Mouse (Mus musculus): ENCODE results near the gene Cep162.

Gene Cep162

GRCm38 (mm10) chr9:87254903-87255695 lies at the start of gene Cep162:
Gene Cep162 (minus strand): TSS chr9:87255536.
- DNase-seq: peak; percentile 90 to 94

DNA sequence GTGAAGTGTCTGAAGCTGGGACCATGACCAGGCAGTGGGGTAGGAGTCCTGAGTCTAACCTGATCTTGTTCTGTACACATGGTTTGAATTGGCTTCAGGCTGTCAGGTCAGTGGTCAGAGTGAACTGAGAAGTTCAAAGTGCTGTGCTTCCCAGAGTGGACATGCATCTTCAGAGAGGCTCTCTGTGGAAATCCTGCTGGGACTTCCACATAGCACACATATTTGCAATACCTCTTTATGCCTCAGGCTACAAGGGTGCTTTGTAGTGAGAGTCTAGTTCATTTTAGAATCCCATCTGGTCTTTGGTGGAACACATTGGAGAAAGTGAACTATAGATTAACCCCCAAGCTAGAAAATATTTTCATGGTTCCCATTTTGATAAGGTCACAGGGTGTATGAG lies 47.9 kb upstream of the Cep162 start:
- no peak for DNase-seq

DNA sequence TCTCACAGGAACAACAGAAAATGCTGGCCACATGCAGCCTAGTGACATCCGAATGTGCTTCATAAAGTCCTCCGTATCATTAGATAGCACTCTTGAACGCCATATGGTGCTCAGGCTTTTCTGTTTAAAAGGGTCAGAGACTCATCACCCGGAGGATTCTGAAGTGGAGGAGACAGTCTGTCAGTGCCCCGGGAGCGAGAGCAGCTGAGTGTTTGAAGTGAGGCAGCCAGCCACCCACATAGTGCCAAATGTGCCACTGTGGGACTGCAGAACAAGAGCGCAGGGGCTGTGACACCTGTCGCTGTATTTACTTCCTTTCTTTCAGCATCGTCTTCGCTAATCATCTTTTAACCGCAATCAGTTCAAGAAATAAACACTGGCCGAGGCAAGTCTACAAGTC lies 43.6 kb upstream of the Cep162 start:
- peak in 1 of 2 experiments; percentile 4 for DNase-seq

- no peak for DNase-seq
These were observed 42.2 kb upstream of the Cep162 start for GRCm38 (mm10) chr9:87297522-87297921.

DNA sequence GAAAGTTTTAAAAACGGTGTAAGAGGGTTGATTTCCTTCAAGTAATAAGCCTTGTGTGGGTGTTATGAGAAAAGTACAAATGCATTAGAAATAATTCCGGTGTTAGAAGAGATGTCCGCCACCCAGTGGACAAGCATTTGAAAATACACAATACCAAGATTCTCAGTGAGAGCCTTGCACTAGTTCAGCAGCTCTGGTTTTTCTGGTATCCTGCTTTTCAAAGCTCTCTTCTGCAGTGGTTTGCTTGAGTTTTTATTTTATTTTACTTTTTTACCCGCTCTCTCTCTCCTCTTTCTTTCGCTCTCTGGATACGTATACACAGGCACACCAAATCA lies 327 bp upstream of the Cep162 start:
- DNase-seq: no peak

DNA sequence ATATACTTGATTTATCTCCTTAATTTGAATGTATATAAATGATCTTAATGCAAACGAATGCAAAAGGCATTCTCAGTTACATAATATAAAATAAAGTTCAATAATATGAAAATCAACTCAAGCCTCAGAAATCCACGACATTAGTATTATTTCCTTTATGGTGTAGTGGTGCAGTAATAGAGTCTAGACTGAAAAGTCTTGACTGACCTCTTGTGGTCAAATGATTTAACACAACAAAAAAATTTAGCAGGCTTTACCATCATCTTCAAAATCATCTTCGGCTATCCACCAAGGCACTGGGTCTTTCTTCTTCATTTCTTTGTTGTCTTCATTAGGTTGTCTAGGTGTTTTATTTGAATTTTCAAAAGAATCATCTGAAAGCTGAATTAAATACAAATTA lies 7.2 kb downstream of the Cep162 start:
- DNase-seq: no peak

DNA sequence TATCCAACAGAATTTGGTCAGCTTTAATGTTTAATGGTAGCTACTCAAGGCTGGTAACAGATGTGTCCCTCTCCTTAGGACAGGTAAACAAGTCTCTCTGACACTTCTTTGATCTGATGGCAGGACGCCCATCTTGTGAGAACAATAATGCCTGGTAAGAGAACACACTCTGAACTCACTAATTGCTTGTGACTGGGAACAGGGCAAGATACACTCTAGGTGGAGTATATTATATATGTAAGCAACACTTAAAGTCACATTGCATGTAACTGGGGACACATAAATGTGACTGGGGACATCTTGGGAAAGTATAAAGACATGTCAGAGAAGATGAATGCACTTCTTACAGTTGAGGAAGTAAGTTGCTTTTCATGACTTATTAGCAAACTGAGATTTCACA lies 7.7 kb downstream of the Cep162 start:
- no peak for DNase-seq

DNA sequence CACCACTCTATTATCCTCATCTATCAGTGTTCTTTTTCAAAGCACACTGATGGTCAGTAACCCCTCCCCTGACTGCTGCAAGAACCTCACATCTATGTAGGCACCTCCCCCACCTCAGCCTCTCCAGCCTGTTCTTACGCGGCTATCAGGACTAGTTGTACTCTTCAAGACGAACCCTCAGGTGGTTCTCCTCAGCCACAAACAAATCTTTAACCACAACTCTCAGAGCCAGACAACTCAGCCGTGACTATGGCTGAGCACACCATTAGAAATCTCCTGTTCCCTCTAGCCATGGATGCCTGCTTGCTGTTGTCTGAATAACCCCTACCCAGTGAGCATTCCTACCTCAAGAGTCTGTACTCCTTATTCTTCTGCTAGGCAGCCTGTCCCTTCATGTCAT lies 42.1 kb downstream of the Cep162 start:
- no peak for DNase-seq

DNA sequence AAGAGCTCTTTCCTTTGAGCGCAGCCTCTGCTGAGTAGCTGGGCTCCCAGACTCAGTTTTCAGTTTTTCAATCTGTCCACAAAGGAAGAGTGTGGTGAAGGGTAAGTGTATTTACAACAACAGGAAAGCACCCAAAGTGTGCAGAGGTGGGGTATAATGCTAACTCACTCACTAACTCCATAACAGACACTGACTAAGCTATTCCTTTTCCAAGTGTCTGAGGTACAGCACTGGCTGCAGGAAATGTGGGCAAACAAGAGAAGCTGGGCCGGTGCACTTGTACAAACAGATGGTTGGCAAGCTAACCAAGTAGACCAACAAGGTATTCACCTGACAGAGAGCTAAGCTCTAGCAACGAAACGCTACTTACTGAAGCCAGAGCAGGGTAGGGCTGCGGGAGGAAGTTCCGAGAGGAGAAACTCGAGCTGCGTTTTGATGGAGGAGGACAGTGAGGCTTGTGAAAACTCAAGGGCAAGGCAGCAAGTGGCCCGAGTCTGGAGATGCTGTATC lies 44.5 kb downstream of the Cep162 start:
- DNase-seq: no peak

- DNase-seq: no peak
These were observed 52.9 kb downstream of the Cep162 start for GRCm38 (mm10) chr9:87202431-87202830.

- no peak for DNase-seq
These were observed 54.4 kb downstream of the Cep162 start for GRCm38 (mm10) chr9:87200919-87201318.

- DNase-seq: no peak
These were observed 54.9 kb downstream of the Cep162 start for GRCm38 (mm10) chr9:87200426-87200825.

GRCm38 (mm10) chr9:87198036-87198435 lies 57.3 kb downstream of the Cep162 start:
- DNase-seq: no peak

GRCm38 (mm10) chr9:87197277-87197676 lies 58.1 kb downstream of the Cep162 start:
- no peak for DNase-seq

DNA sequence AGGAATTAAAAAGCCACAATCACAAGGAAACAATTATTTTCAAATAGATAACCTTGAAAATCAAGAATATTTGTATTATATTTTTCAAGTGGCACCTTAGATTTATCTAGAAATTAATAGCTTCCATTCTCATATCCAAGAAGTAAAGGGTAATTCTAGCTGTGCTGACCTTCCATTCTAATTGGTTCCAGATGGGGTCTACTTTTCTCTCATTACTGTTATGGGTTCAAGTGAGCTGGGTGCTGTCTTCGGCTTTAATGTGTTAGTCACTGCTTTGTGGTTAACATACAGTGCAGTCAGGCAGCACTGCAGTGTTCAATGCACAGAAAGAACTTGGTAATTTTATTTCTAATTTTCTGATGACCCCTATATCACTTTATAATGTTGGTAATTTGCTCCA lies 61.6 kb downstream of the Cep162 start:
- DNase-seq: no peak

GRCm38 (mm10) chr9:87187336-87187735 lies 68.0 kb downstream of the Cep162 start:
- no peak for DNase-seq

DNA sequence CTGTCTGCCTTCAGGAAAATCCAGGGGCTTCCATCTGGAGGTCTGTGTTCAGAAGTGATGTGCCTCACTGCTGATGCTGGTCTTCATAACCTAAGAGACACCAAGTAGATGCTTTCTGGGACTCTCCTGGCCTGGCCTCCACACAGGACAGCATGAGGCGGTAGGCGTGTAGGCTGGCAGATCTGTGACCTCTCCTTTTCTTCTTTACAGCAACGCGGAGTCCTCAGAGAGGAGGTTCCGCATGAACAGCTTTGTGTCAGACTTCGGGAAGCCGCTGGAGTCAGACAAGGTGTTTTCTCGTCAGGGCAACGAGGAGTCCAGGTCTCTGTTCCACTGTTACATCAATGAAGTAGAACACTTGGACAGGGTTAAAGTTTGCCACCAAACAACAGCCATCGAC lies 73.1 kb downstream of the Cep162 start:
- DNase-seq: peak in 1 of 2 experiments; percentile 15

- DNase-seq: no peak
These were observed 76.8 kb downstream of the Cep162 start for GRCm38 (mm10) chr9:87178534-87178933.

DNA sequence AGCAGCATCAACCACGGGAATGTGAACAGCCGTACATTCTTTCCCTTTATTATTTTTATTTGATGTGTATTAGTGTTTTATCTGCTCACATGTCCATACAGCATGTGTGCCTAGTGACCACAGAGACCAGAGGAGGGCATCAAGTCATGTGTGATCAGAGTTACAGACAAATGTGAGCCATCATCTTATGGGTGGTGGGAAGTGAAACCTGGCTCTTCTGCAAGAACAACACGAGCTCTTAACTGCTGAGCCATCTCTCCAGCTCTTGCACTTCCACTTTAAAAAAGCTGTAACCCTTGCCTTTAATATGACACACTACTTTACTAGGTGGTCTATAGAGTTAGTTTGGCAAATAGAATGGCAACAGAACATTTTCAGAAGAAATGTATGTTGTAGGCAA lies 83.8 kb downstream of the Cep162 start:
- DNase-seq: no peak

- no peak for DNase-seq
These were observed 84.4 kb downstream of the Cep162 start for GRCm38 (mm10) chr9:87170891-87171290.

DNA sequence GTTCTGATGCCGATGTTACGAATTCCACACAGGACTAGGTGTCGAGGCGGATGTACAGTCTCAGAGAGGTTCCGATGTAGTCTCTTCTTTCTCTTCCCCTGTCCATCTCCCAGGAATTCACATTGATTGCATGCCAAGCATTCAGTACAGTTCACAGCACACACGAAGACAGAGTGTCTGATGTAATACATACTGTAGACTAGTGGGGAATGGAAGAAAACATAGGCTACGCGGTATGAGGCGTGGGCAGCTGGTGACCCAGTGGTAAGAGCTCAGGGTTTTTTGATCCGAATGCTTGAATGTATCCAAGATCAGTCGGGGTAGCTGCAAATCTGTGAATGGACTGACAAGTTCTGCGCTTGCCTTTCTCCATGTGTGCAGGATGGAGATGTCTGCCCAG lies 86.2 kb downstream of the Cep162 start:
- DNase-seq: no peak

DNA sequence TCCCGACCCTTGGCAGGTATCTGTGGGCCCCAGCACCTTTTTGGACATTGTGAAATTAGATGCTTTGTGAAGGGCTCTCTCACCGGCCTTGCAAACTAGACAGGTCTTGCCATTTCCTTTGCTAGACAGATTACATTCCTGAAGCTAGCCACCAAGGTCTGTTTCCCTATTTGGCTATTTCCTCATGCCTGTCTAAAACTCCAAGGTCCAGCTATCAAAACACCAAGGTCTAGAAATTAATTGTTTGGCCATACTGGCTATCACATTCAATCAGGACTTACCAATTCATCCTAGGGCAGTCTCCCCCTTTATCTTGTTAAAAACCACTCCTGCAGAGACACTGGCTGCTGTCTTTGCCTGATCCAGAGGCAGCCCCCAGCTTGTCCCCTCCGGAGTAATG lies 87.3 kb downstream of the Cep162 start:
- no peak for DNase-seq

GRCm38 (mm10) chr9:87167001-87167830 lies 88.1 kb downstream of the Cep162 start:
- DNase-seq: no peak

DNA sequence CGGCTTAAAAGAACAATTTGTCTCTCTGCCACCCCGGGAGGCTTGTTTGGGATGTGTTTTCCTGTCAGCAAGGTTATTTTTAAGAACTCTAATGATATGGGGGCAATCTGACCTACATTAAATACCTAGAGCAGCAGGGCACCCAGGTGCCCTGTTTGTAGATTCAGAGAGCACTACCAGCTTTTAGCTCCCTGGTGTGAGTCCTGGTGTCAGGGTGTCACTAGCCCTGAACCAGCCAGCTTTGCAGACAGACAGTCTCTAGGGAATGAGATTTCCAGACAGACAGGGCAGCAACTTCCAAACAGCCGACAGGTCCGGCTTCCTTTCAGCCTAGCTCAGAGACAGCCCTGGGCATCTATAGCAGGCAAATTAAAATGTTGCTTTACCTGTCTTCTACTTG lies 92.8 kb downstream of the Cep162 start:
- DNase-seq: no peak

Measured in kidney, postnatal 4 days (tissue).